ENCODE assay signal across 8 mouse cellular contexts in the genomic region with DNA sequence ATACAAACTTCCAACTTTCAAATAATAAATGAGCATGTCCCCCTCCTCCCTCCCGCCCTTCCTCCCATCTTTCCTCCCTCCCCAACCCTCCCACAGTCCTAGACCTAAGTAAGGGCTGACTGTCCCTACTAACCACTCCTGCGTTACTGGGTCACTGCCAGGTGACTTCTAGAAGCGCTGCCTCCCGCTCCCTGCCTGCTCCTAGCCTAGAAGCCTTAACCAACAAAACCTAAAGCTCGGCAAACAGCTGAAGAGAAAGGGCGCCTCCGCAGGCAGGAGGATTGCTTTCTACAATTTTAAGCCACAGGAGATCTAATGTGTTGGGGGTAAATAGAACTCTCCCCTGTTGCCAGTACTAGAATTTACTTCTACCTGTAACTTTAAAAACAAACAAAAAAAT. TPM values are rescaled to one million over a fixed set of nuclear protein-coding genes. Genes with fewer than 3 reads are reported as not detected.
DNase-seq lines count a peak whose midpoint lies in the region; ATAC-seq lines count a peak whose summit lies in the region.

No protein-coding gene starts in this region.

- ATAC-seq in CD4-positive, CD25-positive, alpha-beta regulatory T cell, adult 4 months: no peak
- ATAC-seq in intestine, embryonic 16.5 days: no peak
- ATAC-seq in limb, embryonic 15.5 days (ENCODE audit: insufficient number of reproducible peaks, low FRiP score, low TSS enrichment, low read depth): no peak
- ATAC-seq in midbrain, embryonic 14.5 days (ENCODE audit: low FRiP score, low TSS enrichment): no peak
- ATAC-seq in stomach, embryonic 16.5 days (ENCODE audit: insufficient read depth, low FRiP score): no peak

- no peaks in the 10 kb centered on the region for H3K27me3 ChIP-seq in intestine, embryonic 16.5 days (replicated peaks; ENCODE audit: control insufficient read depth, insufficient read depth, low read length)
- H3K27me3 ChIP-seq in limb, embryonic 15.5 days: no peaks in the 10 kb centered on the region
- no peaks in the 10 kb centered on the region for H3K27me3 ChIP-seq in midbrain, embryonic 14.5 days (ENCODE audit: control insufficient read depth, insufficient read depth, low read length)
- H3K27me3 ChIP-seq in stomach, embryonic 16.5 days (ENCODE audit: control insufficient read depth, insufficient read depth, low read length): no peaks in the 10 kb centered on the region

- no peaks in the 10 kb centered on the region for H3K36me3 ChIP-seq in intestine, embryonic 16.5 days (ENCODE audit: control insufficient read depth, insufficient read depth, low read length)
- no peaks in the 10 kb centered on the region for H3K36me3 ChIP-seq in limb, embryonic 15.5 days
- H3K36me3 ChIP-seq in midbrain, embryonic 14.5 days (ENCODE audit: control insufficient read depth, insufficient read depth, low read length): no peaks in the 10 kb centered on the region
- H3K36me3 ChIP-seq in stomach, embryonic 16.5 days (ENCODE audit: control insufficient read depth, insufficient read depth, low read length): no peaks in the 10 kb centered on the region

- H3K27ac ChIP-seq in intestine, embryonic 16.5 days (ENCODE audit: low read length): no peak overlapping the region
- peak overlapping the region; percentile 95 for H3K27ac ChIP-seq in limb, embryonic 15.5 days
- H3K27ac ChIP-seq in midbrain, embryonic 14.5 days (replicated peaks; ENCODE audit: low read depth, low read length): no peak overlapping the region
- H3K27ac ChIP-seq in stomach, embryonic 16.5 days (ENCODE audit: low read length): peak overlapping the region; percentile 90; the same call in 1 of the 2 replicates

- WGBS in intestine, embryonic 16.5 days: 17% methylated on average over 7 of the region's 7 CpGs
- 17% methylated on average over 7 of the region's 7 CpGs for WGBS in limb, embryonic 15.5 days
- WGBS in midbrain, embryonic 14.5 days: 16% methylated on average over 7 of the region's 7 CpGs
- WGBS in stomach, embryonic 16.5 days: 14% methylated on average over 7 of the region's 7 CpGs

- DNase-seq in CD4-positive, CD25-positive, alpha-beta regulatory T cell, adult 2 months (ENCODE audit: low read depth, low spot score): peak; percentile 44
- peak; percentile 50 for DNase-seq in cerebellum, adult 9-10 months
- peak; percentile 93 for DNase-seq in heart, adult 11 months
- DNase-seq in midbrain, embryonic 14.5 days: peak; percentile 64

- H3K9me3 ChIP-seq in intestine, embryonic 16.5 days (ENCODE audit: control insufficient read depth, low read length): no peaks in the 10 kb centered on the region
- H3K9me3 ChIP-seq in limb, embryonic 15.5 days: no peaks in the 10 kb centered on the region
- H3K9me3 ChIP-seq in midbrain, embryonic 14.5 days (ENCODE audit: control insufficient read depth, low read length): no peaks in the 10 kb centered on the region
- no peaks in the 10 kb centered on the region for H3K9me3 ChIP-seq in stomach, embryonic 16.5 days (replicated peaks; ENCODE audit: control insufficient read depth, low read length)

- H3K9ac ChIP-seq in intestine, embryonic 16.5 days (ENCODE audit: low read depth, low read length): peak overlapping the region; percentile 76
- H3K9ac ChIP-seq in limb, embryonic 15.5 days: no peak overlapping the region
- no peak overlapping the region for H3K9ac ChIP-seq in midbrain, embryonic 14.5 days (replicated peaks; ENCODE audit: low read length)
- peak overlapping the region; percentile 84 for H3K9ac ChIP-seq in stomach, embryonic 16.5 days (ENCODE audit: low read length)

- H3K4me2 ChIP-seq in intestine, embryonic 16.5 days (ENCODE audit: low read depth, low read length): peak overlapping the region; percentile 98
- H3K4me2 ChIP-seq in limb, embryonic 15.5 days: peak overlapping the region; percentile 87
- H3K4me2 ChIP-seq in midbrain, embryonic 14.5 days (ENCODE audit: low read length): peak overlapping the region; percentile 90
- peak overlapping the region; percentile 95 for H3K4me2 ChIP-seq in stomach, embryonic 16.5 days (ENCODE audit: low read depth, low read length)

- H3K4me3 ChIP-seq in intestine, embryonic 16.5 days (ENCODE audit: low read length): peak overlapping the region; percentile 77
- H3K4me3 ChIP-seq in limb, embryonic 15.5 days: peak overlapping the region; percentile 78
- peak overlapping the region; percentile 72 for H3K4me3 ChIP-seq in midbrain, embryonic 14.5 days (replicated peaks; ENCODE audit: low read depth, low read length)
- H3K4me3 ChIP-seq in stomach, embryonic 16.5 days (replicated peaks; ENCODE audit: low read length): peak overlapping the region; percentile 77

- peaks cover 4% of the 10 kb centered on the region; the same call in 1 of the 2 replicates for H3K4me1 ChIP-seq in intestine, embryonic 16.5 days (ENCODE audit: control insufficient read depth, insufficient read depth, low read length)
- peaks cover 13% of the 10 kb centered on the region; the same call in 1 of the 2 replicates for H3K4me1 ChIP-seq in limb, embryonic 15.5 days
- peaks cover 14% of the 10 kb centered on the region; the same call in 1 of the 2 replicates for H3K4me1 ChIP-seq in midbrain, embryonic 14.5 days (ENCODE audit: control insufficient read depth, insufficient read depth, low read length)
- 0 out of 2 replicates have a peak, but pooled peaks cover 2% of the 10 kb centered on the region for H3K4me1 ChIP-seq in stomach, embryonic 16.5 days (ENCODE audit: control insufficient read depth, insufficient read depth, low read length)

RNA-seq across cellular contexts. Expression of gene Kctd12, which starts 2.0 kb away (rescaled TPM):
- polyA plus RNA-seq in CD4-positive, CD25-positive, alpha-beta regulatory T cell, adult 4 months (2017; shearing (Covaris generic)): 1 to 10 TPM; 1.0 to 1.6 TPM
- polyA plus RNA-seq in intestine, embryonic 16.5 days (2015; fragmentation: Nextera tagmentation; extraction: Ambion mirVana): 8.9 and 9.5 TPM in 2 replicates
- 34.5 and 50.6 TPM in 2 replicates for polyA plus RNA-seq in limb, embryonic 15.5 days (2015; fragmentation: Nextera tagmentation; extraction: Ambion mirVana)
- polyA plus RNA-seq in midbrain, embryonic 14.5 days (2014; fragmentation: Nextera tagmentation; extraction: Ambion mirVana): 18.0 and 22.7 TPM in 2 replicates
- polyA plus RNA-seq in stomach, embryonic 16.5 days (2015; fragmentation: Nextera tagmentation; extraction: Ambion mirVana): 14.1 and 18.3 TPM in 2 replicates

Comparison
In these comparisons a context has a peak if more than half of its experiments do, and no peak if none do; other contexts are left out.
1. H3K27ac ChIP-seq: peak in limb, embryonic 15.5 days (single experiment) and stomach, embryonic 16.5 days (single experiment); none in intestine, embryonic 16.5 days (single experiment) and midbrain, embryonic 14.5 days (single experiment).
2. H3K9ac ChIP-seq: peak in intestine, embryonic 16.5 days (single experiment) and stomach, embryonic 16.5 days (single experiment); none in limb, embryonic 15.5 days (single experiment) and midbrain, embryonic 14.5 days (single experiment).
3. Peak in every context shown above with its lines, with median percentiles within 50 percentile points of each other: DNase-seq, H3K4me2 ChIP-seq and H3K4me3 ChIP-seq.